Mouse (Mus musculus) forebrain, embryonic 13.5 days (tissue): ENCODE data around the gene Spin4. TPM values are rescaled to one million over a fixed set of nuclear protein-coding genes. Genes with fewer than 3 reads are reported as not detected.

Source experiments
- ATAC-seq: fragments of 200-750 bp; cut with Nextera tagmentation; 2 replicates; pipeline ENCODE4 v1.8.0; 2017
- H3K27ac ChIP-seq: fragments of 300-500 bp; sonication (generic); 2 replicates; pipeline ENCODE4 v1.5.1; 2015; ENCODE audit warnings: inconsistent platforms, mild to moderate bottlenecking, moderate library complexity
- H3K27me3 ChIP-seq: fragments of 300-500 bp; sonication (generic); 2 replicates; pipeline ENCODE4 v1.6.1; 2015; ENCODE audit warnings: mild to moderate bottlenecking, inconsistent platforms
- H3K36me3 ChIP-seq: fragments of 300-500 bp; sonication (generic); 2 replicates; pipeline ENCODE4 v1.6.1; 2015; ENCODE audit warnings: mild to moderate bottlenecking, inconsistent platforms; ENCODE audit not compliant: poor library complexity, severe bottlenecking
- H3K4me1 ChIP-seq: fragments of 300-500 bp; sonication (generic); 2 replicates; pipeline ENCODE4 v1.6.1; 2015; ENCODE audit warnings: inconsistent platforms
- H3K4me2 ChIP-seq: fragments of 300-500 bp; sonication (generic); 2 replicates; pipeline ENCODE4 v1.6.1; 2015; ENCODE audit warnings: inconsistent platforms, mild to moderate bottlenecking, moderate library complexity
- H3K4me3 ChIP-seq: fragments of 300-500 bp; sonication (generic); 2 replicates; pipeline ENCODE4 v1.5.1; 2015; ENCODE audit warnings: mild to moderate bottlenecking, inconsistent platforms
- H3K9ac ChIP-seq: fragments of 300-500 bp; sonication (generic); 2 replicates; pipeline ENCODE4 v1.6.1; 2015; ENCODE audit warnings: mild to moderate bottlenecking, inconsistent platforms
- H3K9me3 ChIP-seq: fragments of 300-500 bp; sonication (generic); replicated peaks from 2 replicates; pipeline ENCODE4 v1.6.1; 2016; ENCODE audit warnings: inconsistent platforms
- WGBS: fragments of 180-500 bp; shearing (Covaris S2); methylation state at CpG from one replicate; pipeline ENCODE4 v1.1.7; 2015; 5-methylcytosine and 5-hydroxymethylcytosine counted together
- polyA plus RNA-seq: library from polyadenylated mRNA; unstranded; fragments of >200 nt; fragmentation: Nextera tagmentation; extraction: Ambion mirVana; gene quantifications from 2 replicates; pipeline ENCODE4 v1.2.1, GENCODE M21; 2015

Gene Spin4
- polyA plus RNA-seq, result 6.5 and 7.1 TPM in 2 replicates

GRCm38 (mm10) chrX:95026361-95026892 lies at the start of gene Spin4:
Gene Spin4, minus strand, starts transcription at chrX:95026682.
- WGBS, result 19% methylated on average over 30 of the region's 30 CpGs
- Histone ChIP-seq H3K4me1 (no peaks in the 10 kb centered on the region; the same call in 1 of the 2 replicates), H3K27me3 (no peaks in the 10 kb centered on the region), H3K36me3 (no peaks in the 10 kb centered on the region), H3K9me3 (no peaks in the 10 kb centered on the region), H3K27ac (peak within 1 kb of the TSS; percentile 81), H3K9ac (peak within 1 kb of the TSS; percentile 66), H3K4me3 (peak within 1 kb of the TSS; percentile 50), H3K4me2 (peak within 1 kb of the TSS; percentile 63)
- peak; percentile 96 for ATAC-seq

GRCm38 (mm10) chrX:95027907-95028306 lies 1.4 kb upstream of the Spin4 start:
- H3K4me3 ChIP-seq, result no peak overlapping the region
- H3K9me3 ChIP-seq, result no peaks in the 10 kb centered on the region
- no peak for ATAC-seq
- no peaks in the 10 kb centered on the region; the same call in 1 of the 2 replicates for H3K4me1 ChIP-seq
- no peaks in the 10 kb centered on the region for H3K27me3 ChIP-seq
- H3K4me2 ChIP-seq, result no peak overlapping the region
- no peak overlapping the region for H3K27ac ChIP-seq
- no peaks in the 10 kb centered on the region for H3K36me3 ChIP-seq
- H3K9ac ChIP-seq, result no peak overlapping the region
- 65% methylated on average over 5 of the region's 5 CpGs for WGBS

- peak overlapping the region; percentile 81 for H3K27ac ChIP-seq
- H3K36me3 ChIP-seq, result no peaks in the 10 kb centered on the region
- H3K4me3 ChIP-seq, result peak overlapping the region; percentile 50
- peak overlapping the region; percentile 66 for H3K9ac ChIP-seq
- 20% methylated on average over 23 of the region's 23 CpGs for WGBS
- ATAC-seq, result peak; percentile 30
- H3K4me2 ChIP-seq, result peak overlapping the region; percentile 63
- no peaks in the 10 kb centered on the region for H3K9me3 ChIP-seq
- no peaks in the 10 kb centered on the region; the same call in 1 of the 2 replicates for H3K4me1 ChIP-seq
- H3K27me3 ChIP-seq, result no peaks in the 10 kb centered on the region
These were observed 612 bp downstream of the Spin4 start for GRCm38 (mm10) chrX:95025779-95026360.

- 22% methylated on average over 4 of the region's 4 CpGs for WGBS
- Histone ChIP-seq H3K4me3 (no peak overlapping the region), H3K4me2 (no peak overlapping the region), H3K27ac (no peak overlapping the region), H3K36me3 (no peaks in the 10 kb centered on the region), H3K4me1 (no peaks in the 10 kb centered on the region), H3K9me3 (no peaks in the 10 kb centered on the region), H3K9ac (no peak overlapping the region), H3K27me3 (0 out of 2 replicates have a peak, but pooled peaks cover 1% of the 10 kb centered on the region)
- ATAC-seq, result no peak
These were observed 14.4 kb downstream of the Spin4 start for GRCm38 (mm10) chrX:95012033-95012432.

GRCm38 (mm10) chrX:94998845-94999244 lies 27.6 kb downstream of the Spin4 start:
- H3K27me3 ChIP-seq, result no peaks in the 10 kb centered on the region
- H3K4me2 ChIP-seq, result no peak overlapping the region
- H3K4me1 ChIP-seq, result no peaks in the 10 kb centered on the region
- no peaks in the 10 kb centered on the region for H3K36me3 ChIP-seq
- ATAC-seq, result no peak
- H3K9ac ChIP-seq, result no peak overlapping the region
- H3K9me3 ChIP-seq, result no peaks in the 10 kb centered on the region; the same call in 1 of the 2 replicates
- 96% methylated on average over 11 of the region's 11 CpGs for WGBS
- H3K27ac ChIP-seq, result no peak overlapping the region
- H3K4me3 ChIP-seq, result no peak overlapping the region

GRCm38 (mm10) chrX:94994113-94994512 lies 32.4 kb downstream of the Spin4 start:
- ATAC-seq, result no peak
- no peaks in the 10 kb centered on the region for H3K4me1 ChIP-seq
- no peaks in the 10 kb centered on the region; the same call in 1 of the 2 replicates for H3K9me3 ChIP-seq
- no peaks in the 10 kb centered on the region for H3K27me3 ChIP-seq
- H3K36me3 ChIP-seq, result no peaks in the 10 kb centered on the region
- no peak overlapping the region for H3K4me3 ChIP-seq
- no peak overlapping the region for H3K9ac ChIP-seq
- no peak overlapping the region for H3K4me2 ChIP-seq
- no peak overlapping the region for H3K27ac ChIP-seq
- 31% methylated on average over 3 of the region's 3 CpGs for WGBS

- peak overlapping the region; percentile 61 for H3K4me2 ChIP-seq
- no peaks in the 10 kb centered on the region for H3K27me3 ChIP-seq
- H3K4me3 ChIP-seq, result peak overlapping the region; percentile 34; the same call in 1 of the 2 replicates
- 71% methylated on average over 2 of the region's 2 CpGs for WGBS
- H3K36me3 ChIP-seq, result no peaks in the 10 kb centered on the region
- no peaks in the 10 kb centered on the region for H3K9me3 ChIP-seq
- H3K4me1 ChIP-seq, result no peaks in the 10 kb centered on the region
- ATAC-seq, result 0 out of 2 replicates have a peak, but pooled peaks have one; percentile 16
- H3K27ac ChIP-seq, result no peak overlapping the region
- H3K9ac ChIP-seq, result no peak overlapping the region
These were observed 35.6 kb downstream of the Spin4 start for GRCm38 (mm10) chrX:94990903-94991302.

GRCm38 (mm10) chrX:94990080-94990825 lies 36.2 kb downstream of the Spin4 start:
- Histone ChIP-seq H3K9me3 (no peaks in the 10 kb centered on the region), H3K36me3 (no peaks in the 10 kb centered on the region), H3K27ac (no peak overlapping the region), H3K27me3 (no peaks in the 10 kb centered on the region), H3K4me2 (peak overlapping the region; percentile 61), H3K4me1 (no peaks in the 10 kb centered on the region), H3K9ac (peak overlapping the region; percentile 51), H3K4me3 (peak overlapping the region; percentile 34)
- peak; percentile 85 for ATAC-seq
- 19% methylated on average over 29 of the region's 29 CpGs for WGBS

Other genes with a start within 250 kb of the Spin4 start
- gene Arhgef9, start 170.2 kb upstream of the Spin4 start, polyA plus RNA-seq, result 29.3 and 33.6 TPM in 2 replicates